Mouse (Mus musculus) lung, embryonic 14.5 days (tissue): Measurements from ENCODE around the gene Tmem268. TPM values are rescaled to one million over a fixed set of nuclear protein-coding genes. Genes with fewer than 3 reads are reported as not detected.

Experiments used
- ATAC-seq: fragments of 200-750 bp; cut with Nextera tagmentation; 2 replicates; pipeline ENCODE4 v1.8.0; 2017; ENCODE audit warnings: mild to moderate bottlenecking, moderate TSS enrichment, moderate library complexity; ENCODE audit not compliant: insufficient read depth
- DNase-seq: peaks from one replicate; pipeline ENCODE4 v3.0.0-alpha.2; 2015
- H3K27ac ChIP-seq: fragments of 300-500 bp; sonication (generic); 2 replicates; pipeline ENCODE4 v1.5.1; 2014; ENCODE audit warnings: low read depth, mild to moderate bottlenecking, moderate library complexity
- H3K27me3 ChIP-seq: fragments of 300-500 bp; sonication (generic); 2 replicates; pipeline ENCODE4 v1.6.1; 2014; ENCODE audit warnings: low read length, control low read depth; ENCODE audit not compliant: insufficient read depth
- H3K36me3 ChIP-seq: fragments of 300-500 bp; sonication (generic); 2 replicates; pipeline ENCODE4 v1.6.1; 2014; ENCODE audit warnings: control low read depth; ENCODE audit not compliant: insufficient read depth
- H3K4me1 ChIP-seq: fragments of 300-500 bp; sonication (generic); 2 replicates; pipeline ENCODE4 v1.6.1; 2014; ENCODE audit warnings: antibody characterized with exemption, control low read depth; ENCODE audit not compliant: insufficient read depth
- H3K4me2 ChIP-seq: fragments of 300-500 bp; sonication (generic); 2 replicates; pipeline ENCODE4 v1.6.1; 2014; ENCODE audit warnings: mild to moderate bottlenecking
- H3K4me3 ChIP-seq: fragments of 300-500 bp; sonication (generic); 2 replicates; pipeline ENCODE4 v1.5.1; 2014; ENCODE audit warnings: low read depth, low read length
- H3K9ac ChIP-seq: fragments of 300-500 bp; sonication (generic); 2 replicates; pipeline ENCODE4 v1.6.1; 2014
- H3K9me3 ChIP-seq: fragments of 300-500 bp; sonication (generic); 2 replicates; pipeline ENCODE4 v1.6.1; 2016; ENCODE audit warnings: low read depth, low read length, control low read depth
- CTCF ChIP-seq: IDR thresholded peaks from 2 replicates; pipeline ENCODE4 v1.5.1; 2016; ENCODE audit warnings: antibody characterized with exemption, low read depth
- WGBS: fragments of 180-500 bp; shearing (Covaris S2); extraction: QIAGEN DNeasy Blood & Tissue Kit; methylation state at CpG from one replicate; pipeline ENCODE4 v1.1.7; 2014; 5-methylcytosine and 5-hydroxymethylcytosine counted together
- polyA plus RNA-seq: library from polyadenylated mRNA; unstranded; fragments of >200 nt; fragmentation: Nextera tagmentation; extraction: Ambion mirVana; gene quantifications from 2 replicates; pipeline ENCODE4 v1.2.1, GENCODE M21; 2014

Tmem268 gene
- polyA plus RNA-seq, 1 experiment from 2014 or later = 8.2 TPM

DNA sequence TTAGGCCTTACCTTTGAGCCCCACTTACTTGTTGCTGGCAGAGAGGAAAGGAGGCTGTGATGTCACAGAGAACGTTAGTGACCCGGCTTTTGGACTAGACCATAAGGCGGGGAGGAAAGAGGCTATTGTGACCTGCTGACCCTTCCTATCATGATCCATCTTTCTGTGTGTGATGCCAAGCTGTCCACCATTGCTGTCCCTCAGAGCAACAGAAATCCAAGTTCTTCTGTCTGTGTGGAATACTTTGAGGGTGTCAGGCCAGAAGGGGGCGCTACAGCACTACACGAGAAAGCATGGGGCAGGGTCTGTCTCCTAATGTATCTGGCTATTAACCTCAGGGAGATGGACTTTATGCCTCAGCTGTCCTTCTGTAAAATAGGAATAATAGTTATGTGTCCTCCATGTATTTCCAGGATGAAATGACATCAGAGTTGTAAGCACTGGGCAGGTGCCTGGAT, 63.8 kb downstream of the Tmem268 start, which contains the start of gene Tex48:
Tex48 (minus strand) TSS at position 51 of the 458 bp plus-strand sequence.
- ATAC-seq = no peak
- H3K27me3 ChIP-seq = no peaks in the 10 kb centered on the region
- peak; percentile 68 for TF ChIP-seq CTCF
- no peak within 1 kb of the TSS for H3K9ac ChIP-seq
- WGBS = 57% methylated on average over 5 of the region's 5 CpGs
- H3K9me3 ChIP-seq = no peaks in the 10 kb centered on the region
- peak; percentile 62 for DNase-seq
- no peak within 1 kb of the TSS for H3K4me3 ChIP-seq
- H3K27ac ChIP-seq = no peak within 1 kb of the TSS
- H3K4me1 ChIP-seq = no peaks in the 10 kb centered on the region
- H3K36me3 ChIP-seq = no peaks in the 10 kb centered on the region
- H3K4me2 ChIP-seq = no peak within 1 kb of the TSS

DNA sequence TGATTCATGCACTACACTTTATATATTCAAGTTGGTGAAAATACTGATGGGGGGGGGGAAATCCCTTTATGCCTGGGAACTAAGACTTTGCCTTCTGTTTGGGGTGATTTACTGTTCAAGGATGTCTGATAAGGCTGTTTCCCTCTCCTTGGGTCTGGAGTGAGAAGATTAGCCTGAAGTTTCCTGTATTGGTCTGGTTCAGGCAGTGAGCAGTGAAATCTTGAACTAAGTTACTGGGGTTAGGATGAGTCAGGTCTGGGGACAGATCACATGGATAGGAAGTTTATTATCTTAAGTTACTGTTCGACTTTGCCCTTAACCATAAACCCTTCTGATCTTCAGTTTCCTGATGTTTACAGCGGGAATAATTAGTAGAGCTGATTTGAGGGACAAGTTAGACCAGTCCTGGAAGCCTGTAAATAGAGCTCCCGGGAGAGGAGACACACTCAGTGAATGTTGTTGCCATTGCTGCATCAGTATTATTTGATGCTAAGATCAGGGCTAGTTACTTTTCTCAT, 67.0 kb downstream of the Tmem268 start:
- Histone ChIP-seq H3K9ac (no peak overlapping the region), H3K36me3 (no peaks in the 10 kb centered on the region), H3K4me1 (no peaks in the 10 kb centered on the region), H3K4me2 (no peak overlapping the region), H3K9me3 (no peaks in the 10 kb centered on the region), H3K4me3 (no peak overlapping the region), H3K27me3 (no peaks in the 10 kb centered on the region), H3K27ac (no peak overlapping the region)
- no peak for TF ChIP-seq CTCF
- DNase-seq = no peak
- WGBS = 41% methylated on average over 3 of the region's 3 CpGs
- no peak for ATAC-seq

DNA sequence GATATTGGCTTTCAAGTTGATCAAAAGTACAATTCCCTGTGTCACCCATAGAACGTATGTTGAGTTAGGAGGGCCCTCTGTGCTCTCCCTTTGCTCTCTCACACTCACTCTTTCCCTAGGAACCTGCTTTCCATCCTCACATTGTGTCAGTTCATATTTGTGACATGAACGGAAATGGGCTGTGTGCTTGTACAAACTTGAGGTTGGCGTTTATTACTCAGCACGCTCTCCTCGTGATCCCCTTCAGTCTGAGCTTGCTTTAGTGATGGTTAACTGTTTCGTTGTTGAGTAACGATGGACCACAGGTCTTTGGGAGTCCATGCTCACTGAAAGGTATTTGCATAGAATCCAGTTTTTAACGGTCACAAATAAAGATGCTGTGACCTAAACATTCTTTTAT, 68.5 kb downstream of the Tmem268 start:
- H3K27ac ChIP-seq = no peak overlapping the region
- no peak overlapping the region for H3K4me3 ChIP-seq
- no peak overlapping the region for H3K4me2 ChIP-seq
- no peak for TF ChIP-seq CTCF
- H3K36me3 ChIP-seq = no peaks in the 10 kb centered on the region
- no peaks in the 10 kb centered on the region for H3K4me1 ChIP-seq
- H3K9ac ChIP-seq = no peak overlapping the region
- no peaks in the 10 kb centered on the region for H3K27me3 ChIP-seq
- no peak for DNase-seq
- no peaks in the 10 kb centered on the region for H3K9me3 ChIP-seq
- ATAC-seq = no peak
- 75% methylated on average over 8 of the region's 8 CpGs for WGBS

DNA sequence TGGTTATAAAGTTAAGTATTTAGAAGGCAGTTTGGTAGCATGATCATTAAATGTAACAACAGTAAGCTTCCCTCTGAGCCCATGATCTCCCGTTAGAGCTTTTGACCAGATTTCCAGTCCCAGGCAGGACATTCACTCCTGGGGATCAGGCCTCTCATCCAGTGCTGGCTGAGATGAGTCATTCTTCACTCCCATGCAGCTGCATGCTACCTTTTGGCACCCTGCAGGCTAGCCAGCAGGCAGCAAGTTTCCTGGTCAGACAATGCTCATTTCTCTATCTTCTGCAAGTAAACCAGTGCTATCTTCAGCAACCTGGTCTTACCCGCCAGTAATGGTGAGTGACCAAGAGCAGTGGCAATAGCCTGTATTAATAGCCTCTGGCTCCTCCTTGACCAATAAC, 74.6 kb downstream of the Tmem268 start:
- 82% methylated on average over 2 of the region's 2 CpGs for WGBS
- TF ChIP-seq CTCF = no peak
- H3K9me3 ChIP-seq = no peaks in the 10 kb centered on the region
- no peaks in the 10 kb centered on the region for H3K36me3 ChIP-seq
- H3K4me2 ChIP-seq = no peak overlapping the region
- DNase-seq = no peak
- no peak for ATAC-seq
- no peaks in the 10 kb centered on the region for H3K27me3 ChIP-seq
- H3K27ac ChIP-seq = no peak overlapping the region
- H3K4me3 ChIP-seq = no peak overlapping the region
- no peaks in the 10 kb centered on the region for H3K4me1 ChIP-seq
- H3K9ac ChIP-seq = no peak overlapping the region

Other genes with a start within 250 kb of the Tmem268 start
- not detected in 2 replicates for gene Orm1, start 214.2 kb upstream of the Tmem268 start, polyA plus RNA-seq
- gene Orm3, start 202.6 kb upstream of the Tmem268 start, polyA plus RNA-seq = not detected in 2 replicates
- not detected in 2 replicates for gene Orm2, start 196.3 kb upstream of the Tmem268 start, polyA plus RNA-seq
- 11.2 and 12.6 TPM in 2 replicates for gene Akna, start 155.4 kb upstream of the Tmem268 start, polyA plus RNA-seq
- 4.5 and 4.7 TPM in 2 replicates for gene Whrn, start 62.8 kb upstream of the Tmem268 start, polyA plus RNA-seq
- 228 and 231 TPM in 2 replicates for gene Atp6v1g1, start 14.0 kb upstream of the Tmem268 start, polyA plus RNA-seq
- gene Gm11213, start 46.5 kb downstream of the Tmem268 start, polyA plus RNA-seq = not detected in 2 replicates
- not detected in 2 replicates for gene Tex48, start 63.6 kb downstream of the Tmem268 start, polyA plus RNA-seq
- not detected in 2 replicates for gene Gm11214, start 104.6 kb downstream of the Tmem268 start, polyA plus RNA-seq
- gene Tnfsf15, start 186.3 kb downstream of the Tmem268 start, polyA plus RNA-seq = 0.08 and 0.14 TPM in 2 replicates